In genomic region chr7:66427053-66427436, GRCm38 (mm10) we compare ENCODE assay signal across 10 mouse cellular contexts. TPM values are rescaled to one million over a fixed set of nuclear protein-coding genes. Genes with fewer than 3 reads are reported as not detected.
DNase-seq lines count a peak whose midpoint lies in the region; ATAC-seq lines count a peak whose summit lies in the region.
"Had no signal": no experiment of that assay in that cellular context is flagged by ENCODE, and none has a peak within 500 bp of the region (broad histone marks: within the 10 kb centered on the region; RNA-seq: fewer than 3 reads in every experiment).

No protein-coding gene starts in this region.

- H3K36me3 ChIP-seq in kidney, embryonic 16.5 days (ENCODE audit: insufficient read depth, low read length) = no peaks in the 10 kb centered on the region
- H3K36me3 ChIP-seq in embryonic facial prominence, embryonic 12.5 days = no peaks in the 10 kb centered on the region
- H3K36me3 ChIP-seq in intestine, embryonic 14.5 days (ENCODE audit: control insufficient read depth, insufficient read depth, low read length) = no peaks in the 10 kb centered on the region
- H3K36me3 ChIP-seq in midbrain, embryonic 16.5 days (ENCODE audit: control insufficient read depth, insufficient read depth, low read length) = no peaks in the 10 kb centered on the region

- peaks cover 46% of the 10 kb centered on the region for H3K27me3 ChIP-seq in kidney, embryonic 16.5 days (ENCODE audit: insufficient read depth, low read length)
- H3K27me3 ChIP-seq in embryonic facial prominence, embryonic 12.5 days = peaks cover 60% of the 10 kb centered on the region
- peaks cover 54% of the 10 kb centered on the region for H3K27me3 ChIP-seq in intestine, embryonic 14.5 days (replicated peaks; ENCODE audit: control insufficient read depth, insufficient read depth, low read length)
- H3K27me3 ChIP-seq in midbrain, embryonic 16.5 days (ENCODE audit: control insufficient read depth, insufficient read depth, low read depth, low read length) = peaks cover 45% of the 10 kb centered on the region

- peak overlapping the region; percentile 55 for H3K9ac ChIP-seq in kidney, embryonic 16.5 days (replicated peaks; ENCODE audit: low read length)
- peak overlapping the region; percentile 52 for H3K9ac ChIP-seq in embryonic facial prominence, embryonic 12.5 days
- H3K9ac ChIP-seq in intestine, embryonic 14.5 days (ENCODE audit: low read length) = peak overlapping the region; percentile 29
- peak overlapping the region; percentile 40; the same call in 1 of the 2 replicates for H3K9ac ChIP-seq in midbrain, embryonic 16.5 days (ENCODE audit: low read depth, low read length)

- ATAC-seq in kidney, embryonic 16.5 days (ENCODE audit: low FRiP score, low TSS enrichment) = no peak; the same call in 1 of the 2 replicates
- ATAC-seq in embryonic facial prominence, embryonic 12.5 days (ENCODE audit: insufficient number of reproducible peaks, insufficient read depth, low FRiP score, low TSS enrichment) = peak; percentile 32; the same call in 1 of the 2 replicates
- ATAC-seq in intestine, embryonic 14.5 days (replicated peaks; ENCODE audit: low FRiP score, low TSS enrichment, low read depth) = no peak
- peak; percentile 59 for ATAC-seq in midbrain, embryonic 16.5 days
- ATAC-seq: Patski had no signal

- no peak overlapping the region for H3K27ac ChIP-seq in kidney, embryonic 16.5 days (ENCODE audit: low read length)
- no peak overlapping the region for H3K27ac ChIP-seq in embryonic facial prominence, embryonic 12.5 days
- no peak overlapping the region for H3K27ac ChIP-seq in intestine, embryonic 14.5 days (ENCODE audit: low read depth)
- H3K27ac ChIP-seq in midbrain, embryonic 16.5 days (ENCODE audit: low read length) = no peak overlapping the region

- peak overlapping the region; percentile 58 for H3K4me3 ChIP-seq in kidney, embryonic 16.5 days (ENCODE audit: low read length)
- peak overlapping the region; percentile 46 for H3K4me3 ChIP-seq in embryonic facial prominence, embryonic 12.5 days
- H3K4me3 ChIP-seq in intestine, embryonic 14.5 days (ENCODE audit: low read depth, low read length) = peak overlapping the region; percentile 55
- peak overlapping the region; percentile 38 for H3K4me3 ChIP-seq in midbrain, embryonic 16.5 days (ENCODE audit: low read depth, low read length)

- no peak for DNase-seq in kidney, adult 8-10 months
- DNase-seq in intestine, embryonic 14.5 days (ENCODE audit: low spot score) = no peak
- no peak for DNase-seq in left cerebral cortex, postnatal 4 days
- DNase-seq in layer of hippocampus, adult 9-10 months (ENCODE audit: low spot score) = no peak
- DNase-seq in natural killer cell, adult 2 months (ENCODE audit: low spot score in 2 of 2) = no peak
- DNase-seq: cerebellum, postnatal 14 days had no signal

- 1% methylated on average over 23 of the region's 23 CpGs for WGBS in kidney, embryonic 16.5 days
- WGBS in embryonic facial prominence, embryonic 12.5 days = 1% methylated on average over 23 of the region's 23 CpGs
- WGBS in intestine, embryonic 14.5 days = 2% methylated on average over 23 of the region's 23 CpGs
- 1% methylated on average over 23 of the region's 23 CpGs for WGBS in midbrain, embryonic 16.5 days

- no peaks in the 10 kb centered on the region for H3K9me3 ChIP-seq in kidney, embryonic 16.5 days (ENCODE audit: low read length)
- H3K9me3 ChIP-seq in embryonic facial prominence, embryonic 12.5 days = no peaks in the 10 kb centered on the region
- no peaks in the 10 kb centered on the region for H3K9me3 ChIP-seq in intestine, embryonic 14.5 days (ENCODE audit: control insufficient read depth, low read length)
- no peaks in the 10 kb centered on the region for H3K9me3 ChIP-seq in midbrain, embryonic 16.5 days (replicated peaks; ENCODE audit: control insufficient read depth, low read length, poor library complexity, severe bottlenecking)

- H3K4me1 ChIP-seq in kidney, embryonic 16.5 days (ENCODE audit: insufficient read depth, low read length) = peaks cover 7% of the 10 kb centered on the region; the same call in 1 of the 2 replicates
- peaks cover 15% of the 10 kb centered on the region for H3K4me1 ChIP-seq in embryonic facial prominence, embryonic 12.5 days
- peaks cover 6% of the 10 kb centered on the region; the same call in 1 of the 2 replicates for H3K4me1 ChIP-seq in intestine, embryonic 14.5 days (replicated peaks; ENCODE audit: control insufficient read depth, insufficient read depth, low read length)
- H3K4me1 ChIP-seq in midbrain, embryonic 16.5 days (ENCODE audit: control insufficient read depth, insufficient read depth, low read length) = peaks cover 12% of the 10 kb centered on the region

- intact Hi-C loops in left cerebral cortex, postnatal 4 days (cut with DNase I) = no loop called here

- H3K4me2 ChIP-seq in kidney, embryonic 16.5 days (replicated peaks; ENCODE audit: low read depth, low read length) = peak overlapping the region; percentile 86
- H3K4me2 ChIP-seq in embryonic facial prominence, embryonic 12.5 days (replicated peaks) = peak overlapping the region; percentile 93
- H3K4me2 ChIP-seq in intestine, embryonic 14.5 days (ENCODE audit: low read length) = peak overlapping the region; percentile 98
- H3K4me2 ChIP-seq in midbrain, embryonic 16.5 days (ENCODE audit: low read length) = peak overlapping the region; percentile 83

RNA-seq across cellular contexts. Expression of gene Aldh1a3, which starts 0.3 kb away (rescaled TPM):
- 43.4 and 48.6 TPM in 2 replicates for polyA plus RNA-seq in kidney, embryonic 16.5 days (2015; fragmentation: Nextera tagmentation; extraction: Ambion mirVana)
- 39.5 and 56.9 TPM in 2 replicates for polyA plus RNA-seq in embryonic facial prominence, embryonic 12.5 days (2016; fragmentation: Nextera tagmentation; extraction: Ambion mirVana)
- polyA plus RNA-seq in intestine, embryonic 14.5 days (2014; fragmentation: Nextera tagmentation; extraction: Ambion mirVana) = 8.4 and 8.5 TPM in 2 replicates
- polyA plus RNA-seq in midbrain, embryonic 16.5 days (2015; fragmentation: Nextera tagmentation; extraction: Ambion mirVana) = 0.99 and 1.4 TPM in 2 replicates
- total RNA-seq in left cerebral cortex, postnatal 4 days (2021) = 1 to 10 TPM; 2.9 TPM

RNA-seq across cellular contexts. Expression of gene Lrrk1, which starts 38.9 kb away (rescaled TPM):
- polyA plus RNA-seq in kidney, embryonic 16.5 days (2015; fragmentation: Nextera tagmentation; extraction: Ambion mirVana) = 16.7 and 18.1 TPM in 2 replicates
- polyA plus RNA-seq in embryonic facial prominence, embryonic 12.5 days (2016; fragmentation: Nextera tagmentation; extraction: Ambion mirVana) = 12.2 and 12.4 TPM in 2 replicates
- 15.5 and 16.9 TPM in 2 replicates for polyA plus RNA-seq in intestine, embryonic 14.5 days (2014; fragmentation: Nextera tagmentation; extraction: Ambion mirVana)
- 2.8 and 3.4 TPM in 2 replicates for polyA plus RNA-seq in midbrain, embryonic 16.5 days (2015; fragmentation: Nextera tagmentation; extraction: Ambion mirVana)
- 1 to 10 TPM; 4.5 to 6.9 TPM for total RNA-seq in left cerebral cortex, postnatal 4 days (2021)

Comparison
In these comparisons a context has a peak if more than half of its experiments do, and no peak if none do; other contexts are left out.
1. ATAC-seq: peak in embryonic facial prominence, embryonic 12.5 days (single experiment) and midbrain, embryonic 16.5 days (single experiment); none in kidney, embryonic 16.5 days (single experiment) and intestine, embryonic 14.5 days (single experiment).
2. Peak in every context shown above with its lines, with median percentiles within 50 percentile points of each other: H3K4me2 ChIP-seq, H3K4me3 ChIP-seq and H3K9ac ChIP-seq.